Mouse (Mus musculus) granulocyte monocyte progenitor cell, adult 5-6 weeks (primary cell): Measurements from ENCODE around the gene Ache. TPM values are rescaled to one million over a fixed set of nuclear protein-coding genes. Genes with fewer than 3 reads are reported as not detected.

ENCODE experiments used
- ATAC-seq: replicated peaks from 2 replicates; pipeline ENCODE4 v1.8.0; 2016; ENCODE audit warnings: mild to moderate bottlenecking, moderate TSS enrichment, inconsistent platforms; ENCODE audit not compliant: poor library complexity, severe bottlenecking
- total RNA-seq, 2 experiments: library from RNA; stranded (forward) in 1 of 2; stranded (reverse) in 1 of 2; fragments of 200-712, 200-1000 nt in 1 of 2; fragments of >200 nt in 1 of 2; fragmentation: Nextera tagmentation in 1 of 2; gene quantifications; 2 replicates each; pipeline ENCODE4 v1.2.3; 2014 to 2017

Ache gene
- total RNA-seq, 2 experiments from 2014 or later: 0.10 TPM; not detected in 1

GRCm38 (mm10) chr5:137330910-137331309, 43.6 kb downstream of the Ache start:
- ATAC-seq: peak; percentile 61

GRCm38 (mm10) chr5:137332857-137333511, 45.7 kb downstream of the Ache start:
- peak; percentile 15 for ATAC-seq

- ATAC-seq: peak; percentile 91
Observed at GRCm38 (mm10) chr5:137333512-137334174, 46.3 kb downstream of the Ache start, which contains the start of gene Slc12a9. Gene Slc12a9 (minus strand): TSS chr5:137333597.

- ATAC-seq: no peak
Observed at GRCm38 (mm10) chr5:137334317-137334716, 47.0 kb downstream of the Ache start.

GRCm38 (mm10) chr5:137335066-137335465, 47.7 kb downstream of the Ache start:
- ATAC-seq: no peak

GRCm38 (mm10) chr5:137337190-137337589, 49.9 kb downstream of the Ache start:
- ATAC-seq: no peak

- peak; percentile 43 for ATAC-seq
Observed at GRCm38 (mm10) chr5:137338256-137338655, 50.9 kb downstream of the Ache start.

GRCm38 (mm10) chr5:137338663-137339289, 51.5 kb downstream of the Ache start:
- 0 out of 2 replicates have a peak, but pooled peaks have one; percentile 7 for ATAC-seq

- ATAC-seq: peak; percentile 47; the same call in 1 of the 2 replicates
Observed at GRCm38 (mm10) chr5:137339290-137339979, 52.1 kb downstream of the Ache start.

- ATAC-seq: no peak
Observed at GRCm38 (mm10) chr5:137340222-137340621, 52.9 kb downstream of the Ache start.

GRCm38 (mm10) chr5:137342407-137343012, 55.2 kb downstream of the Ache start:
- no peak for ATAC-seq

- no peak for ATAC-seq
Observed at GRCm38 (mm10) chr5:137343412-137343811, 56.1 kb downstream of the Ache start.

- ATAC-seq: no peak
Observed at GRCm38 (mm10) chr5:137343869-137344268, 56.5 kb downstream of the Ache start.

Other genes starting within 250 kb of the Ache start
- 84.9 and 95.5 TPM in 2 replicates for gene Ap1s1, start 241.4 kb upstream of the Ache start, total RNA-seq (2014; fragmentation: Nextera tagmentation)
- 83.1 and 86.9 TPM in 2 replicates for gene Ap1s1, start 241.4 kb upstream of the Ache start, total RNA-seq (2017)
- gene Serpine1, start 215.3 kb upstream of the Ache start, total RNA-seq (2014; fragmentation: Nextera tagmentation): not detected in 2 replicates
- not detected in 2 replicates for gene Serpine1, start 215.3 kb upstream of the Ache start, total RNA-seq (2017)
- 24.2 and 28.4 TPM in 2 replicates for gene Trim56, start 171.3 kb upstream of the Ache start, total RNA-seq (2014; fragmentation: Nextera tagmentation)
- 26.0 and 26.9 TPM in 2 replicates for gene Trim56, start 171.3 kb upstream of the Ache start, total RNA-seq (2017)
- gene Muc3, start 138.2 kb upstream of the Ache start, total RNA-seq (2014; fragmentation: Nextera tagmentation): not detected in 2 replicates
- gene Muc3, start 138.2 kb upstream of the Ache start, total RNA-seq (2017): not detected in 2 replicates
- gene Muc3a, start 75.1 kb upstream of the Ache start, total RNA-seq (2014; fragmentation: Nextera tagmentation): 0.19 and 0.80 TPM in 2 replicates
- gene Muc3a, start 75.1 kb upstream of the Ache start, total RNA-seq (2017): not detected in 2 replicates
- gene Ufsp1, start 7.1 kb downstream of the Ache start, total RNA-seq (2014; fragmentation: Nextera tagmentation): 0.53 TPM in 1 of 2 replicates, not detected in the other
- gene Ufsp1, start 7.1 kb downstream of the Ache start, total RNA-seq (2017): 0.43 and 5.2 TPM in 2 replicates
- 238 and 321 TPM in 2 replicates for gene Srrt, start 20.2 kb downstream of the Ache start, total RNA-seq (2014; fragmentation: Nextera tagmentation)
- gene Srrt, start 20.2 kb downstream of the Ache start, total RNA-seq (2017): 239 and 278 TPM in 2 replicates
- gene Trip6, start 26.9 kb downstream of the Ache start, total RNA-seq (2014; fragmentation: Nextera tagmentation): 9.4 and 9.9 TPM in 2 replicates
- gene Trip6, start 26.9 kb downstream of the Ache start, total RNA-seq (2017): 2.9 and 5.6 TPM in 2 replicates
- gene Slc12a9, start 46.1 kb downstream of the Ache start, total RNA-seq (2014; fragmentation: Nextera tagmentation): 16.3 and 26.3 TPM in 2 replicates
- 6.5 and 6.6 TPM in 2 replicates for gene Slc12a9, start 46.1 kb downstream of the Ache start, total RNA-seq (2017)
- gene Ephb4, start 62.6 kb downstream of the Ache start, total RNA-seq (2014; fragmentation: Nextera tagmentation): not detected in 2 replicates
- gene Ephb4, start 62.6 kb downstream of the Ache start, total RNA-seq (2017): not detected in 2 replicates
- 0.66 and 4.7 TPM in 2 replicates for gene Zan, start 189.5 kb downstream of the Ache start, total RNA-seq (2014; fragmentation: Nextera tagmentation)
- gene Zan, start 189.5 kb downstream of the Ache start, total RNA-seq (2017): 0.04 and 0.05 TPM in 2 replicates
- 31.2 and 36.5 TPM in 2 replicates for gene Pop7, start 215.0 kb downstream of the Ache start, total RNA-seq (2014; fragmentation: Nextera tagmentation)
- 18.3 and 28.9 TPM in 2 replicates for gene Pop7, start 215.0 kb downstream of the Ache start, total RNA-seq (2017)
- 21.0 and 21.7 TPM in 2 replicates for gene Gigyf1, start 231.0 kb downstream of the Ache start, total RNA-seq (2014; fragmentation: Nextera tagmentation)
- gene Gigyf1, start 231.0 kb downstream of the Ache start, total RNA-seq (2017): 5.2 and 7.7 TPM in 2 replicates
- not detected in 2 replicates for gene Epo, start 245.7 kb downstream of the Ache start, total RNA-seq (2014; fragmentation: Nextera tagmentation)
- not detected in 2 replicates for gene Epo, start 245.7 kb downstream of the Ache start, total RNA-seq (2017)
- gene Gnb2, start 246.0 kb downstream of the Ache start, total RNA-seq (2014; fragmentation: Nextera tagmentation): 335 and 473 TPM in 2 replicates
- 226 and 299 TPM in 2 replicates for gene Gnb2, start 246.0 kb downstream of the Ache start, total RNA-seq (2017)